Mouse (Mus musculus) hindbrain, embryonic 10.5 days (tissue): ENCODE measurements around the gene Eef1akmt1. TPM values are rescaled to one million over a fixed set of nuclear protein-coding genes. Genes with fewer than 3 reads are reported as not detected.

Experiments used
- DNase-seq: peaks from one replicate; pipeline ENCODE4 v3.0.0-alpha.2; 2017; ENCODE audit warnings: low spot score
- H3K27ac ChIP-seq: fragments of 300-500 bp; sonication (generic); 2 replicates; pipeline ENCODE4 v1.5.1; 2016; ENCODE audit warnings: mild to moderate bottlenecking, moderate library complexity
- H3K27me3 ChIP-seq: fragments of 300-500 bp; sonication (generic); 2 replicates; pipeline ENCODE4 v1.6.1; 2016; ENCODE audit warnings: mild to moderate bottlenecking; ENCODE audit not compliant: poor library complexity, insufficient read depth, severe bottlenecking
- H3K36me3 ChIP-seq: fragments of 300-500 bp; sonication (generic); 2 replicates; pipeline ENCODE4 v1.6.1; 2016; ENCODE audit warnings: mild to moderate bottlenecking, moderate library complexity
- H3K4me1 ChIP-seq: fragments of 300-500 bp; sonication (generic); replicated peaks from 2 replicates; pipeline ENCODE4 v1.6.1; 2016; ENCODE audit warnings: mild to moderate bottlenecking
- H3K4me3 ChIP-seq: fragments of 300-500 bp; sonication (generic); 2 replicates; pipeline ENCODE4 v1.5.1; 2016; ENCODE audit warnings: mild to moderate bottlenecking, moderate library complexity
- H3K9me3 ChIP-seq: fragments of 300-500 bp; sonication (generic); 2 replicates; pipeline ENCODE4 v1.6.1; 2016; ENCODE audit warnings: mild to moderate bottlenecking, moderate library complexity
- WGBS: fragments of 180-500 bp; shearing (Covaris S2); methylation state at CpG from one replicate; pipeline ENCODE4 v1.1.7; 2016; 5-methylcytosine and 5-hydroxymethylcytosine counted together
- polyA plus RNA-seq: library from polyadenylated mRNA; unstranded; fragments of >200 nt; fragmentation: Nextera tagmentation; extraction: Ambion mirVana; gene quantifications from 2 replicates; pipeline ENCODE4 v1.2.1, GENCODE M21; 2016

The Eef1akmt1 gene
- polyA plus RNA-seq, 1 experiment from 2014 or later, result 107 TPM

- DNase-seq, result no peak
Observed at GRCm38 (mm10) chr14:57576364-57577060, 5.1 kb upstream of the Eef1akmt1 start.

GRCm38 (mm10) chr14:57574792-57575587 is 3.6 kb upstream of the Eef1akmt1 start:
- no peak for DNase-seq
- Histone ChIP-seq H3K4me1 (peaks cover 6% of the 10 kb centered on the region; the same call in 1 of the 2 replicates), H3K36me3 (peaks cover 38% of the 10 kb centered on the region), H3K27me3 (no peaks in the 10 kb centered on the region), H3K9me3 (0 out of 2 replicates have a peak, but pooled peaks cover 3% of the 10 kb centered on the region), H3K4me3 (no peak overlapping the region), H3K27ac (no peak overlapping the region)
- 91% methylated on average over 6 of the region's 6 CpGs for WGBS

More at GRCm38 (mm10) chr14:57576364-57577060, 5.1 kb upstream of the Eef1akmt1 start:
- Histone ChIP-seq H3K9me3 (0 out of 2 replicates have a peak, but pooled peaks cover 3% of the 10 kb centered on the region), H3K4me1 (no peaks in the 10 kb centered on the region; the same call in 1 of the 2 replicates), H3K36me3 (peaks cover 54% of the 10 kb centered on the region), H3K27me3 (no peaks in the 10 kb centered on the region), H3K27ac (no peak overlapping the region), H3K4me3 (no peak overlapping the region)
- WGBS, result 93% methylated on average over 2 of the region's 2 CpGs

DNA sequence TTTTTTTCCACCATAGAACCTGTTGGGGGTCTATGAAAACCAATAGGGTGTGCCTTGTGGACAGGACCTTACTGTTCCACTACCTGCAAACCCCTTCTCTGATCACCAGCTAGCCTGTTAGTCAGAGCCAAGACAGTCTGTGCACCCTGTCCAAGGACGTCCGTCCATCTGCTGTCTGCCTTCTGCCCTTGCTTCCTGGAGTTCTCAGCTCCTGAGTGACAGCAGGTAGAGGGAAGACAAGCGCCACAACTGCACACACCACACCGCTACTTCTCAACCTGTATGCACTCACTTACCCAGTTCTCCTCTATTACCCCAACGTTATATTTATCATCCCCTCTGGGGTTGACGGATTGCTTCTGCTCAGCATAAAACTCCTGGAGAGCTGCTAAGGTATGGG is 5.8 kb downstream of the Eef1akmt1 start:
- WGBS, result 93% methylated on average over 6 of the region's 6 CpGs
- no peak overlapping the region for H3K4me3 ChIP-seq
- H3K36me3 ChIP-seq, result peaks cover 17% of the 10 kb centered on the region
- no peaks in the 10 kb centered on the region for H3K27me3 ChIP-seq
- no peak overlapping the region for H3K27ac ChIP-seq
- no peak for DNase-seq
- peaks cover 2% of the 10 kb centered on the region; the same call in 1 of the 2 replicates for H3K4me1 ChIP-seq
- H3K9me3 ChIP-seq, result no peaks in the 10 kb centered on the region

- Histone ChIP-seq H3K27ac (no peak overlapping the region), H3K4me3 (no peak overlapping the region), H3K27me3 (no peaks in the 10 kb centered on the region), H3K9me3 (no peaks in the 10 kb centered on the region), H3K4me1 (no peaks in the 10 kb centered on the region), H3K36me3 (peaks cover 22% of the 10 kb centered on the region)
- no peak for DNase-seq
- 96% methylated on average over 1 of the region's 1 CpGs for WGBS
Observed at GRCm38 (mm10) chr14:57556922-57557321, 14.5 kb downstream of the Eef1akmt1 start.

GRCm38 (mm10) chr14:57555471-57556070 is 15.8 kb downstream of the Eef1akmt1 start:
- no peaks in the 10 kb centered on the region for H3K4me1 ChIP-seq
- no peak overlapping the region for H3K4me3 ChIP-seq
- peaks cover 21% of the 10 kb centered on the region; the same call in 1 of the 2 replicates for H3K36me3 ChIP-seq
- H3K27ac ChIP-seq, result no peak overlapping the region
- no peaks in the 10 kb centered on the region for H3K9me3 ChIP-seq
- no peak for DNase-seq
- 79% methylated on average over 7 of the region's 7 CpGs for WGBS
- H3K27me3 ChIP-seq, result no peaks in the 10 kb centered on the region

DNA sequence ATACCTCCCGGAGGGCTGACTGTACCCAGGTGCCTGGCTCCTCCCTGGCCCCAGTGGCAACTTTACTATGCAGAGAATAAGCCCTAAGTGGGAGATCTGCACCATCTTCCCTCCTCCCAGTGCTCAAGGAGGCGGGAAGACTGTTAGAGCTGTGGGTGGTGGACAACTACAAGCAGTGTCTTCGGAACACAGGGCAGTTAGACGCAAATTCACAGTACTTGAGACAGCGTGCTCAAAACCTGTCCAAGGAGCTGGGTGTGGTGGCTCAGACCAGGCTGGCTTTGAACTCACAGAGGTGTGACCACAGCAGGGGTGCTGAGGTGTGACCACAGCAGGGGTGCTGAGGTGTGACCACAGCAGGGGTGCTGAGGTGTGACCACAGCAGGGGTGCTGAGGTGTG is 17.0 kb downstream of the Eef1akmt1 start:
- H3K4me1 ChIP-seq, result no peaks in the 10 kb centered on the region
- no peak overlapping the region for H3K27ac ChIP-seq
- DNase-seq, result no peak
- H3K4me3 ChIP-seq, result no peak overlapping the region
- no peaks in the 10 kb centered on the region for H3K9me3 ChIP-seq
- WGBS, result 93% methylated on average over 5 of the region's 5 CpGs
- H3K27me3 ChIP-seq, result no peaks in the 10 kb centered on the region
- peaks cover 29% of the 10 kb centered on the region for H3K36me3 ChIP-seq

DNA sequence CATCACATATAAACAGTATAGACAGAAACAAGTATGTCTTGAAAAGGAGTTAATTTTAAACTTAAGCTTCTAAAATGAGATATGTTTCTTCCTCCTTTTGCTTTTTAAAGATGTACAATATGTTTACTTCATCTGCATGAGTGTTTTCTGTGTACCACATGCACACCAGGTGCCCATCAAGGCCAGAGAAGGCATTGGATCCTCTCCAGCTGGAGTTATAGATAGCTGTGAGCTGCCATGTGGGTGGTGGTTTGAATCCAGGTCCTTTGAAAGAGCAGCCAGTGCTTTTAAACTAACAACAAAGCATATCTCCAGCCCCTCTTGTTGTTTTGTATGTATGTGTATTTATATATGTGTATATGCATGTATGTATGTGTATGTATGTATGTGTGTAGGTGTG is 18.5 kb downstream of the Eef1akmt1 start:
- Histone ChIP-seq H3K27me3 (no peaks in the 10 kb centered on the region), H3K36me3 (peaks cover 44% of the 10 kb centered on the region), H3K9me3 (no peaks in the 10 kb centered on the region), H3K4me1 (no peaks in the 10 kb centered on the region), H3K27ac (no peak overlapping the region), H3K4me3 (no peak overlapping the region)
- no peak for DNase-seq

GRCm38 (mm10) chr14:57547062-57547461 is 24.4 kb downstream of the Eef1akmt1 start:
- Histone ChIP-seq H3K36me3 (peaks cover 34% of the 10 kb centered on the region), H3K9me3 (0 out of 2 replicates have a peak, but pooled peaks cover 4% of the 10 kb centered on the region), H3K4me1 (peaks cover 11% of the 10 kb centered on the region), H3K4me3 (no peak overlapping the region), H3K27ac (no peak overlapping the region), H3K27me3 (peaks cover 5% of the 10 kb centered on the region)
- 86% methylated on average over 5 of the region's 5 CpGs for WGBS
- no peak for DNase-seq

DNA sequence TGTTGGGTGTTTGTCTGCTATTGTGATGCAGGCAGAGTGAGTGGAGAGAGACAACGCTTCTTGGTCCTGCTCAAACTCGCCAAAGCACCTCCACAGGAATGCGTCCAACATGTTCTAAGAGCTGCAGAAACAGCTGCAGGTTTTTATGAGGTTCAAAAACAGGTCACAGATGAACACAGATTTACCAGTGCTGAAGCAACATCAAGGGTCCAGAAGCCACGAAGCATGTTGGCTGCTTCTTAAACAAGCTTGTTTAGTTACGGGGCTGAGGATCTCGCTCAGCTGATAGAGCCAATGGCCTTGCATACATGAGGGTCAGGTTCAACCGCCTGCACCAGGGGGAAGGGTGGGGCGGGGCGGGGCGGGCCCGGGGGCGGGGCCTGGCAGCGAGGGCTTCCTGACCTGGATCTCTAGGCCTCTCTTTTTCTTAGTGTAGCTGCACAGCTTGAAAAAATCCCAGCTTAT is 24.8 kb downstream of the Eef1akmt1 start:
- DNase-seq, result no peak
- WGBS, result 33% methylated on average over 13 of the region's 13 CpGs
- H3K4me1 ChIP-seq, result peaks cover 12% of the 10 kb centered on the region
- H3K27me3 ChIP-seq, result peaks cover 10% of the 10 kb centered on the region
- H3K4me3 ChIP-seq, result no peak overlapping the region
- H3K27ac ChIP-seq, result peak overlapping the region; percentile 16; the same call in 1 of the 2 replicates
- H3K9me3 ChIP-seq, result 0 out of 2 replicates have a peak, but pooled peaks cover 5% of the 10 kb centered on the region
- H3K36me3 ChIP-seq, result peaks cover 34% of the 10 kb centered on the region

DNA sequence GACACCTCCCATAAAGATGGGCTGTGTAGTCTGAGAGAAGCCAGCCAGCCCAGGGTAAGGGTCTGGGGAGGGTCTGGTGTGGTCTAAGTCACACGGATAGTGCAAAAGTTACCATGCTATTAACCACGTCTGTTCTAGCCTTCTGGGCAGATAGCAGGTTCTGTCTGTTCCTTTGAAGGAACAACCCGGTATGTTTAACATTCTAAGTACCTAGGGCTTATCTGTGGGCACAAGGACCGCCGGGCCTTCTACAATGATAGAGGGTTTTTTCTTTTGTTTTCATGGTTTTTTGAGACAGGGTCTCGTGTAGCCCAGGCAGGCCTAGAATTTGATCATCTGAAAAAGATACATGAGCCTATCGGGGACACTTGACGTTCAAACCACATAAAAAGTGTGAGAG is 25.3 kb downstream of the Eef1akmt1 start:
- peaks cover 12% of the 10 kb centered on the region for H3K4me1 ChIP-seq
- H3K27ac ChIP-seq, result no peak overlapping the region
- H3K27me3 ChIP-seq, result peaks cover 15% of the 10 kb centered on the region
- 90% methylated on average over 8 of the region's 8 CpGs for WGBS
- no peak overlapping the region for H3K4me3 ChIP-seq
- peaks cover 34% of the 10 kb centered on the region for H3K36me3 ChIP-seq
- H3K9me3 ChIP-seq, result 0 out of 2 replicates have a peak, but pooled peaks cover 5% of the 10 kb centered on the region
- no peak for DNase-seq

GRCm38 (mm10) chr14:57545526-57545925 is 25.9 kb downstream of the Eef1akmt1 start:
- 86% methylated on average over 17 of the region's 17 CpGs for WGBS
- peaks cover 21% of the 10 kb centered on the region for H3K27me3 ChIP-seq
- DNase-seq, result no peak
- no peak overlapping the region for H3K27ac ChIP-seq
- H3K4me1 ChIP-seq, result peaks cover 12% of the 10 kb centered on the region
- 0 out of 2 replicates have a peak, but pooled peaks cover 5% of the 10 kb centered on the region for H3K9me3 ChIP-seq
- peaks cover 34% of the 10 kb centered on the region for H3K36me3 ChIP-seq
- no peak overlapping the region for H3K4me3 ChIP-seq

- H3K36me3 ChIP-seq, result peaks cover 16% of the 10 kb centered on the region
- 92% methylated on average over 13 of the region's 13 CpGs for WGBS
- H3K27ac ChIP-seq, result no peak overlapping the region
- peaks cover 26% of the 10 kb centered on the region for H3K27me3 ChIP-seq
- no peak for DNase-seq
- 0 out of 2 replicates have a peak, but pooled peaks cover 5% of the 10 kb centered on the region for H3K9me3 ChIP-seq
- H3K4me3 ChIP-seq, result no peak overlapping the region
- peaks cover 13% of the 10 kb centered on the region for H3K4me1 ChIP-seq
Observed at GRCm38 (mm10) chr14:57543420-57544039, 27.9 kb downstream of the Eef1akmt1 start.
